Mouse (Mus musculus) kidney, postnatal 0 days (tissue): ENCODE results near the gene Neu1. TPM values are rescaled to one million over a fixed set of nuclear protein-coding genes. Genes with fewer than 3 reads are reported as not detected.
A peak's percentile ranks its signal among the peaks of the same experiment; 100 is the strongest.

Experiments
- ATAC-seq: fragments of 200-750 bp; cut with Nextera tagmentation; replicated peaks from 2 replicates; pipeline ENCODE4 v1.8.0; 2017; ENCODE audit warnings: low read depth, moderate number of reproducible peaks, moderate TSS enrichment, moderate library complexity; ENCODE audit not compliant: low FRiP score
- DNase-seq: peaks from one replicate; pipeline ENCODE4 v3.0.0-alpha.2; 2016; ENCODE audit warnings: low spot score
- H3K27ac ChIP-seq: fragments of 300-500 bp; sonication (generic); 2 replicates; pipeline ENCODE4 v1.5.1; 2014; ENCODE audit warnings: mild to moderate bottlenecking
- H3K27me3 ChIP-seq: fragments of 300-500 bp; sonication (generic); 2 replicates; pipeline ENCODE4 v1.6.1; 2014; ENCODE audit warnings: low read length, mixed read lengths; ENCODE audit not compliant: insufficient read depth
- H3K36me3 ChIP-seq: fragments of 300-500 bp; sonication (generic); 2 replicates; pipeline ENCODE4 v1.6.1; 2014; ENCODE audit warnings: low read length, mixed read lengths; ENCODE audit not compliant: insufficient read depth
- H3K4me1 ChIP-seq: fragments of 300-500 bp; sonication (generic); replicated peaks from 2 replicates; pipeline ENCODE4 v1.6.1; 2014; ENCODE audit warnings: antibody characterized with exemption, low read length, mixed read lengths; ENCODE audit not compliant: insufficient read depth
- H3K4me2 ChIP-seq: fragments of 300-500 bp; sonication (generic); 2 replicates; pipeline ENCODE4 v1.6.1; 2014; ENCODE audit warnings: mild to moderate bottlenecking, low read length, moderate library complexity, mixed read lengths
- H3K4me3 ChIP-seq: fragments of 300-500 bp; sonication (generic); replicated peaks from 2 replicates; pipeline ENCODE4 v1.5.1; 2014; ENCODE audit warnings: low read depth, low read length
- H3K9ac ChIP-seq: fragments of 300-500 bp; sonication (generic); 2 replicates; pipeline ENCODE4 v1.6.1; 2014; ENCODE audit warnings: low read depth, low read length
- H3K9me3 ChIP-seq: fragments of 300-500 bp; sonication (generic); replicated peaks from 2 replicates; pipeline ENCODE4 v1.6.1; 2016; ENCODE audit warnings: low read length, inconsistent platforms, mixed read lengths
- CTCF ChIP-seq: IDR thresholded peaks from 2 replicates; pipeline ENCODE4 v1.5.1; 2016; ENCODE audit warnings: antibody characterized with exemption, low read depth, mild to moderate bottlenecking, moderate library complexity
- WGBS: fragments of 180-500 bp; shearing (Covaris S2); extraction: QIAGEN DNeasy Blood & Tissue Kit; methylation state at CpG from one replicate; pipeline ENCODE4 v1.1.7; 2014; 5-methylcytosine and 5-hydroxymethylcytosine counted together
- polyA plus RNA-seq: library from polyadenylated mRNA; unstranded; fragments of >200 nt; fragmentation: Nextera tagmentation; extraction: Ambion mirVana; gene quantifications from 2 replicates; pipeline ENCODE4 v1.2.1, GENCODE M21; 2015

The Neu1 gene
- polyA plus RNA-seq = 92.0 and 101 TPM in 2 replicates

DNA sequence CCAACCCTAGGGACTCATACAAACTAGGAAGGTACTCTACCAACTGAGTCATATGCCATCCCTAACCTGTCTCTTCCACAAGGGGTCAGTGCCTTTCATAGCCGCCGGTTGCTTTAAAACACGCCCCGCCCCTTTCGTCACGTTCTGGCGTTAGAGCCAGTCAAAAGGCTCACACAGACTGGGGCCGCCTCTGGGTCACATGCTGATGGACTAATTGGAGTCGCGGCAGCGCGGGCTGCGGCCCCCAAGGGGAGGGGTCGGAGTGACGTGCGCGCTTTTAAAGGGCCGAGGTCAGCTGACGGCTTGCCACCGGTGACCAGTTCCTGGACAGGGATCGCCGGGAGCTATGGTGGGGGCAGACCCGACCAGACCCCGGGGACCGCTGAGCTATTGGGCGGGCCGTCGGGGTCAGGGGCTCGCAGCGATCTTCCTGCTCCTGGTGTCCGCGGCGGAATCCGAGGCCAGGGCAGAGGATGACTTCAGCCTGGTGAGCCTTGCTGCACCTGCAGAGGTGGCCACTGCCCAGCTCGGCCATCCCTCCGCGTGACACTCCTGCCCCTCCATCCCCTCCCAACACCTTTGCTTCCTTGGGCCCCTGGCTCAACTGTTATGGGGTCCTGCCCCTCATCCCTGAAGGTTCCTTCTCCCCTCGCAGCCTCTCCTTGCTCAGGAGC lies at the start of gene Neu1:
TSS of gene Neu1 (plus strand) at position 193 of the 674 bp plus-strand sequence.
- Histone ChIP-seq H3K27ac (peak within 1 kb of the TSS; percentile 63), H3K9ac (peak within 1 kb of the TSS; percentile 73), H3K9me3 (no peaks in the 10 kb centered on the region), H3K27me3 (no peaks in the 10 kb centered on the region), H3K36me3 (peaks cover 4% of the 10 kb centered on the region; the same call in 1 of the 2 replicates), H3K4me3 (peak within 1 kb of the TSS; percentile 64), H3K4me1 (peaks cover 15% of the 10 kb centered on the region; the same call in 1 of the 2 replicates), H3K4me2 (peak within 1 kb of the TSS; percentile 97)
- under 1% methylated on average over 38 of the region's 38 CpGs for WGBS
- DNase-seq (peak; percentile 100), ATAC-seq (peak; percentile 96)
- TF ChIP-seq CTCF = peak; percentile 87

GRCm38 (mm10) chr17:34881683-34882310 lies 49.3 kb upstream of the Neu1 start, which contains the start of gene Gm20547:
Gene Gm20547 (minus strand): TSS chr17:34882042.
- no peak for DNase-seq
- no peak within 1 kb of the TSS for H3K4me3 ChIP-seq
- no peaks in the 10 kb centered on the region for H3K27me3 ChIP-seq
- H3K9me3 ChIP-seq = no peaks in the 10 kb centered on the region
- no peak for ATAC-seq
- no peak for TF ChIP-seq CTCF
- 0 out of 2 replicates have a peak within 1 kb of the TSS, but pooled peaks have one; percentile 14 for H3K9ac ChIP-seq
- H3K4me1 ChIP-seq = 0 out of 2 replicates have a peak, but pooled peaks cover 4% of the 10 kb centered on the region
- WGBS = 6% methylated on average over 15 of the region's 15 CpGs
- no peak within 1 kb of the TSS for H3K27ac ChIP-seq
- no peaks in the 10 kb centered on the region for H3K36me3 ChIP-seq
- peak within 1 kb of the TSS; percentile 30 for H3K4me2 ChIP-seq

- Histone ChIP-seq H3K27ac (no peak overlapping the region), H3K36me3 (no peaks in the 10 kb centered on the region), H3K27me3 (no peaks in the 10 kb centered on the region), H3K9ac (no peak overlapping the region), H3K4me1 (0 out of 2 replicates have a peak, but pooled peaks cover 4% of the 10 kb centered on the region), H3K4me3 (no peak overlapping the region), H3K4me2 (no peak overlapping the region), H3K9me3 (no peaks in the 10 kb centered on the region)
- DNase-seq = no peak
- 65% methylated on average over 3 of the region's 3 CpGs for WGBS
- no peak for ATAC-seq
- peak; percentile 31; the same call in 1 of the 2 replicates for TF ChIP-seq CTCF
Measured at GRCm38 (mm10) chr17:34883332-34883731, 47.7 kb upstream of the Neu1 start.

DNA sequence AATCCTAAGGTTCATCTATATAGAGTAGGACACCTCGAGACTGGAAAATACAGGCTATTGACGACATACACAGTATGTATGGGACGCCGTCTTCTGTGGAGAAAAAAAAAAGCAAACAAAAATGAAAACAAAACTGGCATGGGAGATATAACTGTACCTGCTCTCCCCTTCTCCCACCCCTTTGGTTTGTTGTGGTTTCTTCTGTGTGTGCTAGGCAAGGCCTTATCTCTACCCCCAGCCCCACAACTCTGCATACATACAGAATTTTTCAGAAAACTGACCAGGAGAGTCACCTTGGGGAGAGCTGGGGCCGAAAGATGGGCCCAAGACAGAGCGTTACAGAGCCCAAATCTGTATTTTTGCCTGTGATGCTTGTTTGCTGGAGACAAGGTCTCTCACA lies 46.3 kb upstream of the Neu1 start:
- no peak for ATAC-seq
- Histone ChIP-seq H3K4me3 (no peak overlapping the region), H3K36me3 (no peaks in the 10 kb centered on the region), H3K27me3 (no peaks in the 10 kb centered on the region), H3K4me1 (0 out of 2 replicates have a peak, but pooled peaks cover 4% of the 10 kb centered on the region), H3K4me2 (no peak overlapping the region), H3K27ac (no peak overlapping the region), H3K9ac (no peak overlapping the region), H3K9me3 (no peaks in the 10 kb centered on the region)
- TF ChIP-seq CTCF = no peak
- DNase-seq = no peak
- 89% methylated on average over 6 of the region's 6 CpGs for WGBS

DNA sequence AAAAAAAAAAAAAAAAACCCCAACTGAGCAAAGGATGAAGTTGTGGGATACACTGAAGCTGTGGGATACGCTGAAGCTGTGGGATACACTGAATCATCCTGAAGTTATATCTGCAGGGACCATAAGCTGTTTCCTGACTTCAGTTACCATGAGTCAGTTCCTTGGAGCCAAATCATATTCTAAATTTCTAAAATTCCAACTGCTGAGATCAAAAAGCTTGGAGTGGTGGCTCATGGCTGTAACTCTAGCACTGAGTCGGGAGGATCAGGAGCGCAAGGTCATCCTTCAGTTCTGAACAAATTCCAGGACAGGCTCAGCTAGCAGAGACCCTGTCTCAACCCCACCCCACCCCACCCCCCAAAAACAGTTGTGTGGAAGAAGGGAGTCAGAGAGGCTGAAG lies 45.4 kb upstream of the Neu1 start:
- Histone ChIP-seq H3K4me2 (no peak overlapping the region), H3K4me3 (no peak overlapping the region), H3K4me1 (0 out of 2 replicates have a peak, but pooled peaks cover 4% of the 10 kb centered on the region), H3K36me3 (no peaks in the 10 kb centered on the region), H3K27ac (no peak overlapping the region), H3K9ac (no peak overlapping the region), H3K27me3 (no peaks in the 10 kb centered on the region), H3K9me3 (no peaks in the 10 kb centered on the region)
- no peak for TF ChIP-seq CTCF
- ATAC-seq = no peak
- peak; percentile 22 for DNase-seq
- WGBS = 71% methylated on average over 3 of the region's 3 CpGs

- Histone ChIP-seq H3K27me3 (no peaks in the 10 kb centered on the region), H3K4me2 (no peak overlapping the region), H3K9ac (no peak overlapping the region), H3K27ac (no peak overlapping the region), H3K4me1 (no peaks in the 10 kb centered on the region), H3K9me3 (no peaks in the 10 kb centered on the region), H3K36me3 (no peaks in the 10 kb centered on the region), H3K4me3 (no peak overlapping the region)
- no peak for TF ChIP-seq CTCF
- 79% methylated on average over 5 of the region's 5 CpGs for WGBS
- DNase-seq (no peak), ATAC-seq (no peak)
Measured at GRCm38 (mm10) chr17:34887942-34888341, 43.1 kb upstream of the Neu1 start.
